Mouse (Mus musculus): ENCODE measurements around the gene Phtf2. TPM values are rescaled to one million over a fixed set of nuclear protein-coding genes. Genes with fewer than 3 reads are reported as not detected.
"Not testable (repeated sequence)": the region's sequence is repeated elsewhere in the genome, so short reads cannot be mapped to it uniquely, and the experiment has no call there.

Gene Phtf2
- polyA plus RNA-seq, 1 experiment from 2014 or later: 25.3 TPM

GRCm38 (mm10) chr5:20753963-20754362, 128.0 kb downstream of the Phtf2 start:
- 74% methylated on average over 5 of the region's 5 CpGs for WGBS
- H3K9ac ChIP-seq: no peak overlapping the region
- no peak for ATAC-seq (ENCODE audit: low read depth)
- peaks cover 20% of the 10 kb centered on the region; the same call in 1 of the 2 replicates for H3K4me1 ChIP-seq (replicated peaks)
- H3K9me3 ChIP-seq: no peaks in the 10 kb centered on the region
- H3K4me3 ChIP-seq: no peak overlapping the region
- H3K36me3 ChIP-seq: peaks cover 5% of the 10 kb centered on the region; the same call in 1 of the 2 replicates
- no peak overlapping the region for H3K27ac ChIP-seq (replicated peaks)
- no peak overlapping the region for H3K4me2 ChIP-seq
- no peaks in the 10 kb centered on the region for H3K27me3 ChIP-seq

- ATAC-seq (ENCODE audit: low read depth): no peak
- Histone ChIP-seq H3K4me1 (replicated peaks) (peaks cover 25% of the 10 kb centered on the region), H3K9ac (no peak overlapping the region), H3K36me3 (peaks cover 5% of the 10 kb centered on the region; the same call in 1 of the 2 replicates), H3K4me3 (no peak overlapping the region), H3K27ac (replicated peaks) (no peak overlapping the region), H3K27me3 (no peaks in the 10 kb centered on the region), H3K4me2 (no peak overlapping the region), H3K9me3 (no peaks in the 10 kb centered on the region)
- WGBS: 67% methylated on average over 2 of the region's 2 CpGs
These were observed 128.8 kb downstream of the Phtf2 start for GRCm38 (mm10) chr5:20753096-20753495.

- Histone ChIP-seq H3K27ac (replicated peaks) (peak overlapping the region; percentile 29; the same call in 1 of the 2 replicates), H3K4me3 (no peak overlapping the region), H3K4me1 (replicated peaks) (peaks cover 36% of the 10 kb centered on the region), H3K27me3 (no peaks in the 10 kb centered on the region), H3K36me3 (0 out of 2 replicates have a peak, but pooled peaks cover 5% of the 10 kb centered on the region), H3K9ac (no peak overlapping the region), H3K4me2 (no peak overlapping the region), H3K9me3 (no peaks in the 10 kb centered on the region)
- no peak for ATAC-seq (ENCODE audit: low read depth)
- 40% methylated on average over 7 of the region's 7 CpGs for WGBS
These were observed 130.2 kb downstream of the Phtf2 start for GRCm38 (mm10) chr5:20751696-20752095.

GRCm38 (mm10) chr5:20751000-20751399, 130.9 kb downstream of the Phtf2 start:
- H3K4me3 ChIP-seq: no peak overlapping the region
- no peak overlapping the region for H3K4me2 ChIP-seq
- 46% methylated on average over 7 of the region's 7 CpGs for WGBS
- H3K9me3 ChIP-seq: no peaks in the 10 kb centered on the region
- 0 out of 2 replicates have a peak, but pooled peaks cover 4% of the 10 kb centered on the region for H3K36me3 ChIP-seq
- peaks cover 36% of the 10 kb centered on the region for H3K4me1 ChIP-seq (replicated peaks)
- no peaks in the 10 kb centered on the region for H3K27me3 ChIP-seq
- no peak for ATAC-seq (ENCODE audit: low read depth)
- H3K9ac ChIP-seq: no peak overlapping the region
- H3K27ac ChIP-seq (replicated peaks): no peak overlapping the region

- 92% methylated on average over 3 of the region's 3 CpGs for WGBS
These were observed 132.4 kb downstream of the Phtf2 start for GRCm38 (mm10) chr5:20749535-20749934.

GRCm38 (mm10) chr5:20748856-20749255, 133.1 kb downstream of the Phtf2 start:
- ATAC-seq (ENCODE audit: low read depth): no peak
- WGBS: 90% methylated on average over 8 of the region's 8 CpGs

More at GRCm38 (mm10) chr5:20749535-20749934, 132.4 kb downstream of the Phtf2 start:
- H3K4me1 ChIP-seq (replicated peaks): peaks cover 36% of the 10 kb centered on the region
- H3K27ac ChIP-seq (replicated peaks): no peak overlapping the region
- H3K4me2 ChIP-seq: no peak overlapping the region
- no peaks in the 10 kb centered on the region for H3K27me3 ChIP-seq
- ATAC-seq (ENCODE audit: low read depth): no peak
- no peaks in the 10 kb centered on the region for H3K36me3 ChIP-seq
- no peak overlapping the region for H3K4me3 ChIP-seq
- no peak overlapping the region for H3K9ac ChIP-seq
- no peaks in the 10 kb centered on the region for H3K9me3 ChIP-seq

GRCm38 (mm10) chr5:20748142-20748541, 133.8 kb downstream of the Phtf2 start:
- no peak overlapping the region for H3K27ac ChIP-seq (replicated peaks)
- ATAC-seq (ENCODE audit: low read depth): peak; percentile 38; the same call in 1 of the 2 replicates

More at GRCm38 (mm10) chr5:20748856-20749255, 133.1 kb downstream of the Phtf2 start:
- Histone ChIP-seq H3K27me3 (no peaks in the 10 kb centered on the region), H3K4me3 (no peak overlapping the region), H3K9ac (no peak overlapping the region), H3K27ac (replicated peaks) (no peak overlapping the region), H3K4me2 (no peak overlapping the region), H3K4me1 (replicated peaks) (peaks cover 36% of the 10 kb centered on the region), H3K36me3 (no peaks in the 10 kb centered on the region), H3K9me3 (no peaks in the 10 kb centered on the region)

GRCm38 (mm10) chr5:20741936-20742335, 140.0 kb downstream of the Phtf2 start:
- Histone ChIP-seq H3K27me3 (no peaks in the 10 kb centered on the region), H3K27ac (replicated peaks) (no peak overlapping the region), H3K4me2 (no peak overlapping the region), H3K4me1 (replicated peaks) (no peaks in the 10 kb centered on the region; the same call in 1 of the 2 replicates), H3K9ac (no peak overlapping the region), H3K9me3 (no peaks in the 10 kb centered on the region), H3K4me3 (no peak overlapping the region), H3K36me3 (no peaks in the 10 kb centered on the region)
- ATAC-seq (ENCODE audit: low read depth): peak; percentile 48; the same call in 1 of the 2 replicates
- 71% methylated on average over 8 of the region's 8 CpGs for WGBS

More at GRCm38 (mm10) chr5:20748142-20748541, 133.8 kb downstream of the Phtf2 start:
- H3K27me3 ChIP-seq: no peaks in the 10 kb centered on the region
- H3K9me3 ChIP-seq: no peaks in the 10 kb centered on the region
- H3K36me3 ChIP-seq: no peaks in the 10 kb centered on the region
- H3K4me3 ChIP-seq: no peak overlapping the region
- peaks cover 32% of the 10 kb centered on the region for H3K4me1 ChIP-seq (replicated peaks)
- H3K9ac ChIP-seq: no peak overlapping the region
- H3K4me2 ChIP-seq: no peak overlapping the region
- 25% methylated on average over 4 of the region's 4 CpGs for WGBS

GRCm38 (mm10) chr5:20741193-20741592, 140.7 kb downstream of the Phtf2 start:
- H3K9ac ChIP-seq: no peak overlapping the region
- ATAC-seq (ENCODE audit: low read depth): peak; percentile 27; the same call in 1 of the 2 replicates
- H3K27ac ChIP-seq (replicated peaks): no peak overlapping the region
- no peak overlapping the region for H3K4me2 ChIP-seq
- no peaks in the 10 kb centered on the region for H3K9me3 ChIP-seq
- H3K27me3 ChIP-seq: no peaks in the 10 kb centered on the region
- WGBS: 83% methylated on average over 6 of the region's 6 CpGs
- no peaks in the 10 kb centered on the region for H3K36me3 ChIP-seq
- no peaks in the 10 kb centered on the region; the same call in 1 of the 2 replicates for H3K4me1 ChIP-seq (replicated peaks)
- H3K4me3 ChIP-seq: no peak overlapping the region

- WGBS: 54% methylated on average over 2 of the region's 2 CpGs
- no peaks in the 10 kb centered on the region for H3K27me3 ChIP-seq
- no peak for ATAC-seq (ENCODE audit: low read depth)
These were observed 143.1 kb downstream of the Phtf2 start for GRCm38 (mm10) chr5:20738795-20739194.

GRCm38 (mm10) chr5:20723226-20723625, 158.7 kb downstream of the Phtf2 start:
- H3K27ac ChIP-seq (replicated peaks); H3K4me1 ChIP-seq (replicated peaks); ATAC-seq (ENCODE audit: low read depth); H3K4me2 ChIP-seq; H3K36me3 ChIP-seq; H3K9me3 ChIP-seq; H3K9ac ChIP-seq; H3K4me3 ChIP-seq; H3K27me3 ChIP-seq: not testable (repeated sequence)
- WGBS: 86% methylated on average over 4 of the region's 4 CpGs

More at GRCm38 (mm10) chr5:20738795-20739194, 143.1 kb downstream of the Phtf2 start:
- no peak overlapping the region for H3K9ac ChIP-seq
- no peaks in the 10 kb centered on the region for H3K36me3 ChIP-seq
- H3K4me3 ChIP-seq: no peak overlapping the region
- H3K9me3 ChIP-seq: no peaks in the 10 kb centered on the region
- H3K4me1 ChIP-seq (replicated peaks): no peaks in the 10 kb centered on the region; the same call in 1 of the 2 replicates
- no peak overlapping the region for H3K27ac ChIP-seq (replicated peaks)
- H3K4me2 ChIP-seq: no peak overlapping the region

- Histone ChIP-seq H3K4me1 (replicated peaks) (no peaks in the 10 kb centered on the region), H3K4me3 (no peak overlapping the region), H3K9me3 (no peaks in the 10 kb centered on the region), H3K9ac (no peak overlapping the region), H3K27me3 (no peaks in the 10 kb centered on the region), H3K27ac (replicated peaks) (no peak overlapping the region), H3K4me2 (no peak overlapping the region), H3K36me3 (no peaks in the 10 kb centered on the region)
- ATAC-seq (ENCODE audit: low read depth): no peak
- WGBS: 76% methylated on average over 4 of the region's 4 CpGs
These were observed 161.6 kb downstream of the Phtf2 start for GRCm38 (mm10) chr5:20720201-20720900.

All from neural tube, embryonic 13.5 days (tissue).